Mouse (Mus musculus): ENCODE measurements around the gene Apip. TPM values are rescaled to one million over a fixed set of nuclear protein-coding genes. Genes with fewer than 3 reads are reported as not detected.

The Apip gene
- total and polyA plus RNA-seq, 2 experiments = 13.6 to 30.3 TPM

DNA sequence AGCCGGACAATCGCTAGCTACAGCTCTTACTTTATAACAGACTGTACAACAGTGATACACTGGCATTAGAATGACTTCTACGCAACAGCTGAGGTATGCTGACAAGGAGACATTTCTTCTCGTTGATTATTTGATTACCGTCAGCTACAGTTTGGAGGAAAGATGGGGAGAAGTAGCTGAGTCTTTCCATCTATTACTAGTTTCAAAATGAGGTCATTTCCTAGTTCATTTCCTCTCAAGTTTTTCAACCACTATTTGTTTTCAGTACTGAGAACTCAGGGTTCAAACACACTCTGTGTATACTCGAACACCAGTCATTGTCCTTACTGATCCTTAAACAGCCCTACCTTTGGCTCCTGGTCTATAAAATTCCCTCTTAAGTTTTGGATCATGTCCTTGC is 17.7 kb upstream of the Apip start:
- Histone ChIP-seq H3K4me1 (ENCODE audit: control insufficient read depth, insufficient read depth, low read length) (peaks cover 4% of the 10 kb centered on the region; the same call in 1 of the 2 replicates), H3K27ac (replicated peaks; ENCODE audit: insufficient read depth, low read depth, low read length) (no peak overlapping the region), H3K4me3 (ENCODE audit: insufficient read depth, low read depth, low read length) (no peak overlapping the region), H3K9ac (ENCODE audit: low read depth, low read length) (no peak overlapping the region), H3K79me2 (ENCODE audit: control insufficient read depth, insufficient read depth, low read length) (peaks cover 5% of the 10 kb centered on the region; the same call in 1 of the 2 replicates), H3K36me3 (ENCODE audit: control insufficient read depth, insufficient read depth, low read length) (peaks cover 9% of the 10 kb centered on the region; the same call in 1 of the 2 replicates), H3K27me3 (ENCODE audit: control insufficient read depth, insufficient read depth, low read length) (no peaks in the 10 kb centered on the region)
- 79% methylated on average over 6 of the region's 6 CpGs for WGBS
- no peak for TF ChIP-seq CTCF (IDR thresholded peaks at IDR 0.05; ENCODE audit: low read depth, low read length)
- no peak for TF ChIP-seq POLR2A (IDR thresholded peaks at IDR 0.05; ENCODE audit: extremely low read depth, insufficient read depth, low read length)
- DNase-seq (ENCODE audit: extremely low read depth, low read depth, low spot score) = no peak

DNA sequence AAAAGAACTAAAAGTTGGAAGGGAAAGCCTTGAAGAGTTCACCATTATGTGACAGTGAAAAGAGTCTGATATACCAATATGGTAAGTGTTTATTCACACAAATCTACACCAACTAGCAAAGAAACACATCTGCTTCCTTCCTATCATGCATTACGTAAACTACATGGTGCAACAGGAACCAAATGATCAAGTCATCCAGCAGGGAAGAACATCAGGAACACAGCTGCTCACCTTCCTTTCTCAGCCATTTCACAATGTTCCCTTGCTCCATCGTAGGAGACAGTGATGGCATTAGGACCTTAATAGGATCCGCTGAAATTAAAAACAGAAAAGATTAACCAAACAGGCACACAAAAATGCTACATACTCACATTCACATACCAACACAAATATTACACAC is 15.2 kb upstream of the Apip start:
- no peak overlapping the region for H3K4me3 ChIP-seq (ENCODE audit: insufficient read depth, low read depth, low read length)
- peaks cover 9% of the 10 kb centered on the region; the same call in 1 of the 2 replicates for H3K36me3 ChIP-seq (ENCODE audit: control insufficient read depth, insufficient read depth, low read length)
- H3K27me3 ChIP-seq (ENCODE audit: control insufficient read depth, insufficient read depth, low read length) = no peaks in the 10 kb centered on the region
- H3K4me1 ChIP-seq (ENCODE audit: control insufficient read depth, insufficient read depth, low read length) = peaks cover 7% of the 10 kb centered on the region; the same call in 1 of the 2 replicates
- no peak overlapping the region for H3K27ac ChIP-seq (replicated peaks; ENCODE audit: insufficient read depth, low read depth, low read length)
- WGBS = 74% methylated on average over 3 of the region's 3 CpGs
- peaks cover 8% of the 10 kb centered on the region; the same call in 1 of the 2 replicates for H3K79me2 ChIP-seq (ENCODE audit: control insufficient read depth, insufficient read depth, low read length)
- no peak for DNase-seq (ENCODE audit: extremely low read depth, low read depth, low spot score)
- no peak overlapping the region for H3K9ac ChIP-seq (ENCODE audit: low read depth, low read length)
- TF ChIP-seq CTCF (IDR thresholded peaks at IDR 0.05; ENCODE audit: low read depth, low read length) (no peak), POLR2A (IDR thresholded peaks at IDR 0.05; ENCODE audit: extremely low read depth, insufficient read depth, low read length) (no peak)

GRCm38 (mm10) chr2:103062865-103063264 is 10.6 kb upstream of the Apip start:
- DNase-seq (ENCODE audit: extremely low read depth, low read depth, low spot score) = peak; percentile 67
- WGBS = 11% methylated on average over 3 of the region's 3 CpGs
- Histone ChIP-seq H3K27ac (replicated peaks; ENCODE audit: insufficient read depth, low read depth, low read length) (no peak overlapping the region), H3K27me3 (ENCODE audit: control insufficient read depth, insufficient read depth, low read length) (no peaks in the 10 kb centered on the region), H3K79me2 (ENCODE audit: control insufficient read depth, insufficient read depth, low read length) (peaks cover 13% of the 10 kb centered on the region; the same call in 1 of the 2 replicates), H3K4me1 (ENCODE audit: control insufficient read depth, insufficient read depth, low read length) (peaks cover 4% of the 10 kb centered on the region; the same call in 1 of the 2 replicates), H3K4me3 (ENCODE audit: insufficient read depth, low read depth, low read length) (no peak overlapping the region), H3K36me3 (ENCODE audit: control insufficient read depth, insufficient read depth, low read length) (no peaks in the 10 kb centered on the region), H3K9ac (ENCODE audit: low read depth, low read length) (no peak overlapping the region)
- TF ChIP-seq POLR2A (IDR thresholded peaks at IDR 0.05; ENCODE audit: extremely low read depth, insufficient read depth, low read length) (no peak), CTCF (IDR thresholded peaks at IDR 0.05; ENCODE audit: low read depth, low read length) (peak; percentile 65)

DNA sequence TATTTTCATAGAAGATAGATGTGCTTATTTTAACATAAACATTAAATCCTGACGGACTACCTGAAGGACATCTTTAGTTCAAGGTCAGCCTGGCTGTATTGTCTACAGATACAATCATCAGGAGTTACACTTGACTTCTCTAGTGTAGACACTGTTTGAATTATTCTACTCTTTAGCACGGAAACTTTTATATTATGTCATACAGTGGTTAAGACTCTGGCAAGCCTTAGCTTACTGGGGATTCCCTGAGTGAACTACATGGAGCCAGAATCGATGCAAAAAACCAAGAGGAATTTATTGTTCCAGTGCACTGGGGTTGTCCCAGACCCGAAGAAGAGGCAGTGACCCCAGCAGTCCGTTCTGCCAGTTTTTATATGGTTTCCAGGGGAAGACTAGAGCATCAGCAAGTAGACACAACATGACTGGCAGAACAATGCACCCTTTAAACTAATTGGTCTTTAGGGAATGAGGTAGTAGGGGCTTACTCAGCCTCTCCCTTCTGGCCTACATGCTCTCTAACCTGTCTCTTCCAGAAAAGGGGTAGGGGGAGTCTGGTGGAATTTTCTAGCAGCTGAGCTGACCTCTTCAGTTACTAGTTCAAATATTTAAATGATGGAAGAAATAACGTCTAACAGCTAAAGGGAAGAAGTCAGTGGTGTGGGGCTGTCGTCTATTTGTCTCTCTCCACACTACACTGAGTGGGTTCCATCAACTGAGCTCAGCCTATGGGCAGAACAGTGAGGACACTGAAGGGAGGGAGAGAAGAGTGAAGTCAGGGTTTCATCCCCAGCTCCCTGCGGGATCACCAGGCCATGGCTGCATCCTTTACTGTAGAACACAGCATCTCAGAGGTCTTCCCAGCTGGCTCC is 6.6 kb upstream of the Apip start:
- Histone ChIP-seq H3K36me3 (ENCODE audit: control insufficient read depth, insufficient read depth, low read length) (no peaks in the 10 kb centered on the region), H3K4me1 (ENCODE audit: control insufficient read depth, insufficient read depth, low read length) (peaks cover 13% of the 10 kb centered on the region; the same call in 1 of the 2 replicates), H3K9ac (ENCODE audit: low read depth, low read length) (no peak overlapping the region), H3K27me3 (ENCODE audit: control insufficient read depth, insufficient read depth, low read length) (no peaks in the 10 kb centered on the region), H3K4me3 (ENCODE audit: insufficient read depth, low read depth, low read length) (no peak overlapping the region), H3K27ac (replicated peaks; ENCODE audit: insufficient read depth, low read depth, low read length) (no peak overlapping the region), H3K79me2 (ENCODE audit: control insufficient read depth, insufficient read depth, low read length) (peaks cover 25% of the 10 kb centered on the region)
- DNase-seq (ENCODE audit: extremely low read depth, low read depth, low spot score) = no peak
- WGBS = 76% methylated on average over 8 of the region's 8 CpGs
- TF ChIP-seq POLR2A (IDR thresholded peaks at IDR 0.05; ENCODE audit: extremely low read depth, insufficient read depth, low read length) (no peak), CTCF (IDR thresholded peaks at IDR 0.05; ENCODE audit: low read depth, low read length) (no peak)

DNA sequence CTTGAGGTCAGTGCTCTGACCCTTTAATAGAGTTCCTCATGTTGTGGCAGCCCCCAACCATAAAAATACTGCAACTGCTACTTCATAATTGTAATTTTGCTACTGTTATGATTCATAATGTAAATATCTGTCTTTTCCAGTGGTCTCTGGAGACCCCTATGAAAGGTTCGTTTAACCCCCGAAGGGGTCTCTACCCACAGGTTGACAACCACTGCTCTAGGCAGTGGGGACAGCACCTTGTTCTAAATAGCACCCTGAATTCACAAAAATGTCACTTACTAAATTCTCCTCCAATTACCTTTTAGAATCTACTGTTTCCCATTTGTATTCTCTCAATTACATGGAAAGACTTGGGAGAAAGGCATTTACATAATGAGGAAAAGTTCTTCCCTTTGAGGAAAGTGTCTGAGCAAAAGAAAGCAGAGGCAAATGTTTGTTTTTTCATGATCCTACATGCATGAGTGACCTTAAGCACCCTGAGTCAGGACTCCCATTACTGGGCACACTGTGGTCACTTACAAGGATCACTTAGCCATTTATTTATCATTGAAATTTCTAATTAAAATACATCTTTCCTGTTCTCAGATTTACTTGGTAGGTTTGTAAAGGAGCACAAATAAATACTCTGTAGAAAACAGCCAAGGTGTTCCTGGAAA is 5.8 kb upstream of the Apip start:
- no peak for DNase-seq (ENCODE audit: extremely low read depth, low read depth, low spot score)

More for the DNA sequence above, 5.8 kb upstream of the Apip start:
- no peaks in the 10 kb centered on the region for H3K36me3 ChIP-seq (ENCODE audit: control insufficient read depth, insufficient read depth, low read length)
- H3K79me2 ChIP-seq (ENCODE audit: control insufficient read depth, insufficient read depth, low read length) = peaks cover 23% of the 10 kb centered on the region
- no peak for TF ChIP-seq CTCF (IDR thresholded peaks at IDR 0.05; ENCODE audit: low read depth, low read length)
- no peak for TF ChIP-seq POLR2A (IDR thresholded peaks at IDR 0.05; ENCODE audit: extremely low read depth, insufficient read depth, low read length)
- peaks cover 17% of the 10 kb centered on the region; the same call in 1 of the 2 replicates for H3K4me1 ChIP-seq (ENCODE audit: control insufficient read depth, insufficient read depth, low read length)
- no peaks in the 10 kb centered on the region for H3K27me3 ChIP-seq (ENCODE audit: control insufficient read depth, insufficient read depth, low read length)
- no peak overlapping the region for H3K4me3 ChIP-seq (ENCODE audit: insufficient read depth, low read depth, low read length)
- no peak overlapping the region for H3K27ac ChIP-seq (replicated peaks; ENCODE audit: insufficient read depth, low read depth, low read length)
- WGBS = 90% methylated on average over 2 of the region's 2 CpGs
- no peak overlapping the region for H3K9ac ChIP-seq (ENCODE audit: low read depth, low read length)

Measured in liver, adult 2 months (tissue).